Mouse (Mus musculus): ENCODE data around the gene Troap.

Troap gene

GRCm38 (mm10) chr15:99115065-99115423, 40.7 kb downstream of the Troap start:
- no peak for DNase-seq

DNA sequence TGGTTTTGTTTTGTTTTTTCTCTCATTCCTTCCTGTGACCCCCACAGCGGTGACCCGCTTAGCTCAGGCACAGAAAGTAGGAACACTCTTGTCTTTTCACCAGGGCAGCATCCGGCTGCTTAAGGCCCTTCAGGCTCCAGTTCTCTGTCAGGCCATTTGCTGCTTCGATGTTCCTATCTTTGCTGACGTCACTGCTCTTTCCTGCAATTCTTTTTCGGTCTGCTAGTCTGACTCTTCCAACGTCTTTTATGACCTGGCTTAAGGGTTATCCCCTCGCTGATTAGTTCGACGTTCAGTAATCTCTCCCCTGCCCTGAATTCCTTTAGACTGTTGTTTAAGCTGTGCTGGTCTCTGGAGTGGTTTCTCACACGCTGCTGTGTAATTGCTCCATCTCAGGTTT, 42.2 kb downstream of the Troap start:
- DNase-seq: no peak

GRCm38 (mm10) chr15:99120814-99121213, 46.4 kb downstream of the Troap start:
- no peak for DNase-seq

GRCm38 (mm10) chr15:99122642-99123041, 48.3 kb downstream of the Troap start:
- DNase-seq: no peak

DNA sequence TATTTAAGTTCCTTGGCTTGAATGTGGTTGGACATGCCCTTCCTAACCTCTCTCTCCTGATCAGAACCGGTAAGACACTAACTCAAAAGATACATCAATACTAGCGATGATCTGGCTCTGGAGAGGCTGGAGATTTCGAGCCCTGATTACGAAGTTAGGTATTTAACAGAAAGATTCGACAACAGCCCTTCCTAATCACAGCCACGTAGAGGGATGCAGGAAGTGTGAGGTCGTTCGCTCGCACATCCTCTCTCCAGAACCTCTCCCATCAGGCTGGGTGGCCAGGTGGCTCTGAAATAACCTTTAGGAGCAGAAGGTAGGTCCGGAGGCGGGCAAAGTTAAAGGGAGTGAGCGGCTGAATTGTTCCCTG, 51.3 kb downstream of the Troap start, which contains the start of gene Spats2:
Gene Spats2 (plus strand): TSS at position 206 of the 370 bp plus-strand sequence.
- DNase-seq: no peak

- peak; percentile 89 for DNase-seq
These were observed 51.9 kb downstream of the Troap start for GRCm38 (mm10) chr15:99126081-99126815.

DNA sequence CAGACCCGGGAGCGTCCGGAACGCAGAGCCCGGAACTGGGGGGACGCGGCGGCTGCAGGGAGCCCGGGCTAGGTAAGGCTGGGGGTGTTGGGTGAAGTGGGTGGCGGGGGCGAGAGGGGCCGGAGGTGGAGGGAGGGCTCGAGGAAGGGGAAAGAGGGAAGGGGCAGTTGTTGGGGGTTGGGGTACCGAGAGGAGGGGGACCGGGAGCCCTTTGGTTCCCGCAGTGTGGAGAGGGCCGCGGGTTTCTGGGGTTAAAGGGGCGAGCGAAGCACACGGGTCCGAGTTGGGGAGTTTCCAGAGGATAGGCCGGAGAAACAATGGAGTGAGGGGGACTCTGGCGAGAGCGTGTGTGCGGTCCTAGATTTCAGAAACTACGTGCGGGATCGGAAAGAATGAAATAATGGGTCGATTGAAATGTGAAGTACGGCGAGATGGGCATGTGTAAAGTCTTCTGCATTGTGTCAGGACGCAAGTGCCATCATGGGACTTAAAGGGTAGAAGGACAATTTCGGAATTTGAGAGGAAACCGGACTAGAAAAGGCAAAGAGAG, 52.5 kb downstream of the Troap start:
- DNase-seq: peak; percentile 3

GRCm38 (mm10) chr15:99127851-99128522, 53.6 kb downstream of the Troap start:
- no peak for DNase-seq

DNA sequence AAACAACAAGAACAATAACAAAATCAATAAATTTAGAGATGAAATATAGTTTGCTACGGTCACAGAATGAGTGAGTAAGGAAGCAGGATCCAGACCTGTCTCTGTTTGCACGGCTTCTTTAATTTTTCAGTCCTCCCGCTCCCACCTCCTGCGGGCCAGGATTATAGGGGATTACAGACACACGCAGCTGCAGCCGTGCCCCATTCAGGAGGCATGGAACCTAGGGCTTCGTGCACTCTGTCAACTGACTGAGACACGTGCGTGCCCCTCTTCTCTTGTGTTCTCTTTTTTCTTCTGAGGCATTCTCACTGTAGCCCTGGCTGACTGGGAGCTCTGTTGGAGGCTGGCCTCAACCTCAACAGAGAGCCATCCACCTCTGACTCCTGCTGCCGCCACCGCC, 55.1 kb downstream of the Troap start:
- no peak for DNase-seq

DNA sequence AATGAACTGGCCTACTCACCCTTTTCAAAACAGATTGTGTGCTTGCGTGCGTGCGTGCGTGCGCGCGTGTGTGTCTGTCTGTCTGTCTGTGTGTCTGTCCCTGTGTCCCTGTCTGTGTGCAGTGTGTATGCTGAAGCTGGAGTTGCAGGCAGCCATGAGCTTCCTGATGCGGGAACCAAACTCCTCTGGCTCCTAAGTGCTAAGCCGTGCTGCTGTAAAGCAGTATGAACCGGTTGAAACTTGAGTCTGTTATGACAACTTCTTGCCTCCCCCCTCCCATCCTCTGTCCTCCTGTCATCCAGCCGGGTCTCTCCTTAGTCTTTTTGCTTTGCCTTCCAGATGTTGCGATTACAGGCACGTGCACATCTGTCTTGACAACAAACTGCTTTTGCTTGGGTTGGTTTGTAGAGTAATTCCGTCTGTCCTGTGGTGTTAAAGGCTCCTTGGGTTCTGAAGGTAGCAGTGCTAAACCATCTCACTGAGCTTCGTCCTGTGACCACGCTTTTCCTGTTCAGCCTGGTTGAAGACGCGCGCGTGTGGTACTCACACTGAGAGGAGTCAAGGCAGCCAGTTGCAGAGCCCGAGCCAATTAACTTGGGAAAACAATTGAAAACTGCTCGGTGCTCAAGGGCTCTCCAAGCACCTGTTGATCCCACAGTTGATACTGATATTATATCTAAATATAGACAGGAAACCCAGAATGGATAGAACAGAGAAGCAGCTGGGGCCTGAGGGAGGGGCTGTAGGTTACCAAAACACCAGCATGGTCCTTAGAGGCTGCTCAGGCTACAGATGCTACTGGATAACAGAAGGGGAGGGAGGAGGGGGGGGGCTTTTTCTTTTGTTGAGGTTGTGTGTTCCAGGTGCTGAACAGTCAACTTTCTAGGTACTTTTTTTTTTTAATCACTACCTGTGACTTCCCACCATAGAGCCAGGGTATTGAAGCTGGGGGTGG, 55.9 kb downstream of the Troap start:
- no peak for DNase-seq

All from right cerebral cortex, adult 18-20 months (tissue).